Mouse (Mus musculus): ENCODE data around the gene Acss2.
A peak's percentile ranks its signal among the peaks of the same experiment; 100 is the strongest.
"Not testable (repeated sequence)": the region's sequence is repeated elsewhere in the genome, so short reads cannot be mapped to it uniquely, and the experiment has no call there.

The Acss2 gene

DNA sequence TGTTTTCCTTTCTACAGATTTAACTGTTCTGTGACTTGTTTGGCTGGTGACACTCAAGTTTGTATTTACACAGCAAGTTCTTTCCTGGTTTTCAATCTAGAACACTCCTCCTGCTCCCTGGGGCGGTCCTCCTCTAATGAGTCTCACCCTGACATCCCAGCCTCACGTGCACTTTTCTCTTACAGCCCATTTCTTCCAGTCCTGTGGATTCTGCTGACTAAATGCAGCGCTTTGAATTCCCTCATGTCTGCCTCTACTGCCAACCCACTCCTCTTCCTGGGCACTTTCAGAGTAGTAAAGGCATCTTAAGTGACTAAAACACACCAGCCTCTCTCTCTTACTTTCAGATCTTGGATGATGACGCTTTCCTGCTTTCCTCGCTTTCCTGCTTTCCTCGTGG lies 73.9 kb downstream of the Acss2 start:
- DNase-seq, result no peak

DNA sequence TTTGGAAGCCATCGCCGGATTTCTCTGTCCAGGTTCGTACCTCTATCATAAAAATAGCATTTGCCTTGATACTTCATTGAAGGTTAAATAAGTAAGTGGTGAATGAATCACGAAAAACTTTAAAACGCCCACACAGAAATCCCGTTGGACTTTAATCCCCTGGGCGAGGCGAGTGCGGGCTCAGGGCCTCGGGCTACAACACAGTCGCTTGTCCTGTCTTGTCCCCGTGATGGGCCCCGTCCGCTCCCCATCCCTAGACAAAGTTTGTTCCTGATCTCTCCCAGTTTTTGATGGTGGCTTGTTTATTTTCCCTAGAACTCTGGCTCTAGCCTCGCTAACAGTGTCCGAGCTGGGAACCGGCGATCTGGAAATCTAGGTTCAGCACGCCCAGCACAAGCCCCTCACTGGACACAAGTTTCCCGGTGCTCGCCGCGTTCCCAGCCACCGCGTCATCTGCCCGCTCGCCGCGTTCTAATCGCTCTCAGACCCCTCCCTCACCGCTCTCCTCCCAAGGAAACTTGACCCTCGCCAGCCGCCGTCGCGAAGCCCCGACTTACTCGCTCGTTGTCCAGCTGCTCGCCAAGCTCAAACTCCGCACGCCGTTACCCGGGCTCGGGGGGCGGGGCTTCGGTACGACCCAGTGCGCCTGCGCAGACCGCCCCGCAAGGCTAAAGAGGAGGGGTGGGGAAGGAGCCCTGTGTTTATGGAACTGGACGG lies 74.5 kb downstream of the Acss2 start, which contains the start of gene Gss:
Gene Gss, minus strand, starts transcription at position 674 of the 717 bp plus-strand sequence.
- peak; percentile 97 for DNase-seq

DNA sequence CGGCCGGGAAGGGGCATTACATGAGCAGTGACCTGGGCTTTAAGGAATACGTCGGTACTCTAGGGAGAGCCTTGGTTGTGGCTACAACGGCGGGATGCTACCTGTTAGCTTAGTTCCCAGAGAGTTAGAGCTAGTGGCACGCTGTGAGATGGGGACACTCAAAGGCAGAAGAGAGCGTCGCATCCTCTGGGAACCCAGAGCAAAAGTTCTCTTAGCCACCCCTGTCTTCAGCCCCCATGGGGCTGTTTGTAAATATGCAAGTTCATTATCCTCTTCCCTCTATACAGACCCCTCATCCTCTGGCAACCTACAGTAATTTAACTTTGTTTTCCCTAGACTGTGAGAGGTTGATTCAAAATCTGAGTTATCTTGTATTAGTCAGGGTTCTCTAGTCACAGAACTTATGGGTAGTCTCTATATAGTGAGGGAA lies 75.1 kb downstream of the Acss2 start:
- DNase-seq, result no peak

DNA sequence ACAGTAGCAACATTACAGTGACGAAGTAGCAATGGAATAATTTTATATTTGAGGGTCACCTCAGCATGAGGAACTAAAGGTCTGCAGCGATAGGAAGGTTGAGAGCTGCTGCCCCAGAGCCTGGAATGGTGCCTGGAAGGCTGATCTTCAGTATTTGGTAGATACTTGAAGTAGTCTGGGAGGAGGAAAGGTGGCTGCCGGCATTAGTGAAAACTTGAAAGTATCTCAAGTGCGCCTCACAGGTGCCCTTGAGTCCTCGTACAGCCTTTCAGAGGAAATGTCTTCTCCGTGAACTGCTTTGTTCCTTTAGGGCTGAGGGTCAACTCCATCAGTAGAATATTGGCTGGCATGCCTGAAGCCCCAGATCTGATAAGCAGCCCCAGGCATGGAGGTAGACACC lies 77.8 kb downstream of the Acss2 start:
- DNase-seq, result no peak

- DNase-seq, result no peak
Measured at GRCm38 (mm10) chr2:155603707-155604106, 86.0 kb downstream of the Acss2 start.

- no peak for DNase-seq
Measured at GRCm38 (mm10) chr2:155604560-155605235, 87.0 kb downstream of the Acss2 start.

- not testable (repeated sequence) for DNase-seq
Measured at GRCm38 (mm10) chr2:155605236-155605589, 87.5 kb downstream of the Acss2 start.

DNA sequence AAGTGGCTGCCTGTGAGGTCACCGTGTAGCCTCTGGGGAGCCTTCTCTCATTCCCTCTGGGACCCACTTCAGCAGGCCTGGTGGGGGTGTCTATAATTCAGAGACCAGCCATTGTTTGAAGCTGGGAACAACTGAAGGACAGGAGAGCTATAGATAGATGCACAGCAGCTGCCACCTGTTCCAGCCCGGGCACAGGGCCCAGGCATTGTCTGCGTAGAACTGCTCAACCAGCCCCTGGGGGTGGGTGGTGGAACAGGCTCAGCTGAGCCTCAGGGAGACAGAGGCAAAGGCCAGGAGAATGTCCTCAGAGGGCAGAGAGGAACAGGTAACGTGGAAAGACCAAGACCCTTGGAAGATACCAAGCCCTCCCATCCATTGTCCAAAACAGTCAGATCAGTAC lies 88.6 kb downstream of the Acss2 start:
- peak; percentile 86 for DNase-seq

DNA sequence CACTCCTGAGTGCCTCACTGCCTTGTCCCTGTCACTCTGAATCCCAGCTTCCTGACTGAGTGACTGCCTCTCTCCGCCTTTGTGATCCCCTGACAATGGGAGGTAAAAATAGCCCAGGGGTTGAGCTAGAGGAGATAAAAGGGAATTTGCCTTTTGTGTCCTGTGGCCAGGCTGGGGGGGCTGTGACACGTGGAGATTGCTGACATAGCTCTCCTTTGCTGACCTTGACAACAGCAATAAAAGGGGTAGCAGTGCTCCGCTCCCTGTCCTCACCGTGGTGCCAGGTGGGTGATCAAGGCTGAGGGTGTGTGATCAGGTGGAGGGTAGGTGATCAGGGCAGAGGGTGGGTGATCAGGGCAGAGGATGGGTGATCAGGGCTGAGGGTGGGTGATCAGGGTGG lies 93.2 kb downstream of the Acss2 start, which contains the start of gene Myh7b:
Gene Myh7b, plus strand, starts transcription at position 235 of the 400 bp plus-strand sequence.
- no peak for DNase-seq

- no peak for DNase-seq
Measured at GRCm38 (mm10) chr2:155611834-155612550, 94.2 kb downstream of the Acss2 start.

GRCm38 (mm10) chr2:155613326-155613755 lies 95.6 kb downstream of the Acss2 start:
- no peak for DNase-seq

DNA sequence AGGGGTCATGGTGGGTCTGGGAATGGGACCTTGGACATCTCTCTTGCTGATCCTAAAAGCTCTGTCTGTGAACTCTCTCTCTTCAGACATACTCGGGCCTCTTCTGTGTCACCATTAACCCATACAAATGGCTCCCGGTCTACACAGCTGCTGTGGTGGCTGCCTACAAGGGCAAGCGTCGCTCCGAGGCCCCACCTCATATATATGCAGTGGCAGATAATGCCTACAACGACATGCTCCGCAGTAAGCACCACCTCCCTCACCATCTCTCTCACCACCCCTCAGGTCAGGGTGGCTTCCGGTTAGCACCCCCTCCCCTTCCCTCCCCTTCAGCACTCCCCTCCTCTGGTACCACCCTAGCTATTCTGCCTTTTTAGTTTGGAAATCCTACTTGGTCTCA lies 96.2 kb downstream of the Acss2 start:
- no peak for DNase-seq

- no peak for DNase-seq
Measured at GRCm38 (mm10) chr2:155616971-155617370, 99.2 kb downstream of the Acss2 start.

GRCm38 (mm10) chr2:155619817-155620216 lies 102.1 kb downstream of the Acss2 start:
- DNase-seq, result peak; percentile 80

GRCm38 (mm10) chr2:155622606-155623005 lies 104.9 kb downstream of the Acss2 start:
- DNase-seq, result no peak

- no peak for DNase-seq
Measured at GRCm38 (mm10) chr2:155623996-155624395, 106.2 kb downstream of the Acss2 start.

GRCm38 (mm10) chr2:155624730-155625129 lies 107.0 kb downstream of the Acss2 start:
- DNase-seq, result no peak

DNA sequence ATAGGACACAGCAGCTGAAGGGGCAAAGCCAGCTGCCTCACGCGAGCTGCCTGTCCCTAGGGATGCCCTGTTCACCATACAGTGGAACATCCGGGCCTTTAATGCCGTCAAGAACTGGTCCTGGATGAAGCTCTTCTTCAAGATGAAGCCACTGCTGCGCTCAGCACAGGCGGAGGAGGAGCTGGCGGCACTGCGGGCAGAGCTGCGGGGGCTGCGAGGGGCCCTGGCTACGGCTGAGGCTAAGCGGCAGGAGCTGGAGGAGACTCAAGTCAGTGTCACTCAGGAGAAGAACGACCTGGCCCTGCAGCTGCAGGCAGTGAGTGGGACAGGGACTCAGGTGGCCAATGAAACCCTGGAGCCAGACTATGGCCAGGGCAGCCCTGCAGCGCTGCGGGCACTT lies 108.5 kb downstream of the Acss2 start:
- DNase-seq, result no peak

GRCm38 (mm10) chr2:155627030-155627738 lies 109.4 kb downstream of the Acss2 start:
- peak; percentile 63 for DNase-seq

- no peak for DNase-seq
Measured at GRCm38 (mm10) chr2:155628112-155628511, 110.4 kb downstream of the Acss2 start.

GRCm38 (mm10) chr2:155628519-155628918 lies 110.8 kb downstream of the Acss2 start:
- no peak for DNase-seq

- no peak for DNase-seq
Measured at GRCm38 (mm10) chr2:155629231-155629661, 111.5 kb downstream of the Acss2 start.

GRCm38 (mm10) chr2:155630153-155630552 lies 112.4 kb downstream of the Acss2 start:
- DNase-seq, result no peak
